Mouse (Mus musculus): ENCODE measurements around the gene Mef2d. TPM values are rescaled to one million over a fixed set of nuclear protein-coding genes. Genes with fewer than 3 reads are reported as not detected.
A peak's percentile ranks its signal among the peaks of the same experiment; 100 is the strongest.

Mef2d gene
- polyA plus RNA-seq, 1 experiment from 2014 or later, result 19.7 TPM

DNA sequence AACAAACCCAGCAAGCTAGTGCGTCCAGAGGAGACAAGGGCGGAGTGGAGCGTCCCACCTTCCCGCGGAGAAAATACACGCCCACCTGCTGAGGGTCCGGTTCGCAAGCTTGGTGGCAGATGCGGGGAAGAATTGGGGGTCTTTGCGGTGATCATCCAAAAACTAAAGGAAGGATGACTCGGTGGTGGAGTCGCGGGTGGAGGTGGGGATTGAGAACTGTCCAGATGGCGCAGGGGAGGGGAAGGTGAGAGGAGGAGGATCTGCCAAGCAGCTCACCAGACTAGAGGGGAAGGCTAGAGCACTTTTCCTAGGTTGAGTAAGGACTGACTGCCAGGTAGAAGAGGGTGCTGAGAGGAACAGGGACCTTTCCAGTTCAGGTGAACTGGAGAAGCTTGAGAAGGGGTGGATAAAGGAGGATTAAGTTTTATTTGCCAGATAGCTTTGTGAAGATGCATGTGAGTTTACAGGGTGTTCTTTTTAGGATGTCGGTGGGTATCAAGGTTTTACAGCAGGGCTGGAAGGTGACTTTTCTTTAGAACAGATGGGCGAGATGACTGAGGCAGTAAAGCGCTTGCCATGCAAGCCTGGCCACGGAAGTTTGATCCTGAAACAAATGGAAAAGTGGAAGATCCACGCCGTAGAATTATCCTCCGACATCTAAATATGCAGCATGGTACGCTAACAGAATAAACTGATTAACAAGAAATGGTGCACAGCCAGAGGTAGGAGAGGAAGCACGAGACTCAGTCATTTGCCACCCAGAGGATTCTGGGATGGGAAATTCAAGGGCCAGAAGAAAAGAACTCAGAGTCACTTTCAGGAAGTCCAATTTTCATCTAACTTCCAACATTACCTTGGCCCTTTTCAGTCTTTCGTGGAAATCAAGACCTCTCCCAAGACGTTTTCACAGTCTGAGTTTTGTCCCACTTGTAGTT lies 2.7 kb upstream of the Mef2d start:
- H3K36me3 ChIP-seq, result no peaks in the 10 kb centered on the region
- peak overlapping the region; percentile 59 for H3K4me3 ChIP-seq
- H3K9me3 ChIP-seq, result no peaks in the 10 kb centered on the region
- H3K4me2 ChIP-seq (replicated peaks), result peak overlapping the region; percentile 98
- H3K27me3 ChIP-seq, result no peaks in the 10 kb centered on the region
- peak overlapping the region; percentile 99 for H3K27ac ChIP-seq
- WGBS, result 16% methylated on average over 25 of the region's 25 CpGs
- peaks cover 52% of the 10 kb centered on the region for H3K4me1 ChIP-seq
- no peak for ATAC-seq (ENCODE audit: low FRiP score, low read depth)
- peak overlapping the region; percentile 75 for H3K9ac ChIP-seq

DNA sequence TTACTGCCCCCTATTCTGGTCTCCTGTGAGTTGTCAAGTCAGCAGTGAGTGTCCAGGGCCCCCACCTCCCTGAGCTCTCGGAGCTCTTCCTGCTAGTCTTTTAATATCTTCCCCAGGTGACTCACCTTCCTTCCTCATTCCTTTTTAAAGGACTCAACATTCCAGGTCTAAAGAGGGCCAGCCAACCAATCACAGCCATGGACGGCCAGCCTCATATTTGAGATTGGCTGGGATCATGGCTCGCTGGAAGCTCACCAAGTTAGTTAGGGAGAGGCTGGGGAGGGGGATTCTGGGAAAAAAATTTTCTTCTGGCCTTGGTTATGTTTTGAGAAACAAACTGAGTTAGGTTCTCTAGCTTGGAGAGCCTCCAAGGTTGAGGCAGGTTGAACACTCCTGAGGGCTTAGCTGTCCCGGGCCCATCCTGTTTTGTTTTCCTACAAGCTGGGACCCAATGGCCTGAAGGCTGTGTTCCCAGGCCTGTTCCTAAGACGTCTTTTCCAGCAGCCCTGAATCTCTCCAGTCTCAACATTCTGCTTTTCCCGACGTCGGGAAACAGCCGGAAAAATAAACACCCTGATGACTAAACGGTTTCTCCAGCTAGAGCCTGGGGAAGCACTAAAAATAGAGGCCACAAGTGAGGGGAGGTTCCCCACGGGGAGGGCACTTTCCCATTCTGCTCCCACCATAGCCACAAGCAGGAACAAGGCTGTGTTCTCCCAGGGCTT lies 1.8 kb upstream of the Mef2d start:
- H3K4me3 ChIP-seq, result 0 out of 2 replicates have a peak overlapping the region, but pooled peaks have one; percentile 8
- ATAC-seq (ENCODE audit: low FRiP score, low read depth), result no peak
- no peaks in the 10 kb centered on the region for H3K36me3 ChIP-seq
- no peak overlapping the region; the same call in 1 of the 2 replicates for H3K9ac ChIP-seq
- peak overlapping the region; percentile 98 for H3K4me2 ChIP-seq (replicated peaks)
- H3K4me1 ChIP-seq, result peaks cover 60% of the 10 kb centered on the region
- H3K27ac ChIP-seq, result peak overlapping the region; percentile 99
- no peaks in the 10 kb centered on the region for H3K27me3 ChIP-seq
- H3K9me3 ChIP-seq, result no peaks in the 10 kb centered on the region
- 12% methylated on average over 11 of the region's 11 CpGs for WGBS

DNA sequence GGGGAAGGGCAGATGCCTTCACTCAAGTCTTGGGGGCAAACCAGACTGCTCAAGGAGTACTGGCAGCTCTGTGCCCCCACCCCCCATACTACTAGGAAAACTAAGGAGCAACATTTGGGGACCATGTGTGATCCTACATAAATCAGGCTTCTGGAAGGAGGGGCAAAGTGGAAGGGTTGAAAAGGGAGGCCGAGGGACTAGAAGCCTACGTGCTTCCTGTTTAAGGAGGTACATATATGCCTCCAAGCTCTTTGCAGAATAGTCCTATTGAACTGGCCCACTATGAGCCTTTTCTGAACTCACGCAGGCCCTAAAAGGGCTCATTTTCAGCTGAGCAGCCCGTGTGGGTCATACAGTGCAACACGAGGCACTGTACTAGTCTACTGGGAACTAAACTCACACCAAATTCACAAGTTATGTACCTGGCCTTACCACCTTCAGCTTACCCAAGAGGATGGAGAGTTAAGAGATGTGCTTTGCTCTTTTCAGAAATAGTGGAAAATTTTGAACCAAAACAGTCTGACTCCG lies 1.2 kb upstream of the Mef2d start:
- Histone ChIP-seq H3K27me3 (no peaks in the 10 kb centered on the region), H3K36me3 (no peaks in the 10 kb centered on the region), H3K9me3 (no peaks in the 10 kb centered on the region), H3K27ac (peak overlapping the region; percentile 99), H3K4me2 (replicated peaks) (peak overlapping the region; percentile 98), H3K9ac (peak overlapping the region; percentile 50; the same call in 1 of the 2 replicates), H3K4me3 (peak overlapping the region; percentile 96), H3K4me1 (peaks cover 67% of the 10 kb centered on the region)
- 24% methylated on average over 6 of the region's 6 CpGs for WGBS
- no peak for ATAC-seq (ENCODE audit: low FRiP score, low read depth)

DNA sequence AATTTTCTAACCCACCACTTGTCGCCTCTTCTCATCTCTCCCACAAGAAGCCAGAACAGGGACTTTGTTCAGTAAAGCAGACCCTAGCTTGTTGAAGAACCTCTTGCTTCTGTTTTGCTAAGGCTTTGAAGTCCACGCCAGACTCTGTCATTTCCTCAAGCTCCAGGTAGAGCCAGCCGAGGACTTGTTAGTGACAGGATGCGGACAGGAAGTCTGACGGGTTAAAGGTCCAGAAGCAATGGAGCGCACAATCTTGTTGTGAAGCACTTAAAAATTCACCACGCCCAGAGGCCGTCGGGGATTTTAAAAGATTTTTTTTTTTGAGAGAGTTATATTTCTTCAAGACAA lies 759 bp upstream of the Mef2d start:
- 0 out of 2 replicates have a peak overlapping the region, but pooled peaks have one; percentile 50 for H3K9ac ChIP-seq
- H3K27ac ChIP-seq, result peak overlapping the region; percentile 99
- H3K4me3 ChIP-seq, result peak overlapping the region; percentile 96
- peaks cover 71% of the 10 kb centered on the region for H3K4me1 ChIP-seq
- H3K4me2 ChIP-seq (replicated peaks), result peak overlapping the region; percentile 98
- ATAC-seq (ENCODE audit: low FRiP score, low read depth), result no peak
- H3K27me3 ChIP-seq, result no peaks in the 10 kb centered on the region
- 5% methylated on average over 9 of the region's 9 CpGs for WGBS
- H3K36me3 ChIP-seq, result no peaks in the 10 kb centered on the region
- H3K9me3 ChIP-seq, result no peaks in the 10 kb centered on the region

DNA sequence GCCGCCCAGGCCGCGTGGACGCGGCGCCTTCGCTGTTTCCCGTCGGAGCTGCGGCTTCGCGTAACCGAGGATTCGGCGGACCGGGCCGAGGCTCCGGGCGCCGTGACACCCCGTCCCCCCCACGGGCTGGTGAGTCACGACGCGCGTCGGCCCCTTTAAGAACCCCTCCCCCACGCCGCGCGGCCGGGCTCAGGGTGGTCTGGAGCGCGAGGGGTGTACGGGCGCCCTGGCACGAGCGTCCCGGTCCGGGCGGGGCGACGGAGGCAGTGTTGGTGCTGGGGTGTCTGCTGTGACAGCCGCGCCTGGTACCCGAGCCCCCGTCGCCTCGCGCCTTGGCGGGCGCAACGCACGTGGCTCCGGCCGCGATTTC lies 359 bp downstream of the Mef2d start:
- WGBS, result under 1% methylated on average over 57 of the region's 57 CpGs
- peaks cover 76% of the 10 kb centered on the region for H3K4me1 ChIP-seq
- ATAC-seq (ENCODE audit: low FRiP score, low read depth), result peak; percentile 21
- H3K4me2 ChIP-seq (replicated peaks), result peak overlapping the region; percentile 98
- no peaks in the 10 kb centered on the region for H3K9me3 ChIP-seq
- no peaks in the 10 kb centered on the region for H3K36me3 ChIP-seq
- peak overlapping the region; percentile 99 for H3K27ac ChIP-seq
- H3K9ac ChIP-seq, result peak overlapping the region; percentile 92
- peak overlapping the region; percentile 96 for H3K4me3 ChIP-seq
- H3K27me3 ChIP-seq, result no peaks in the 10 kb centered on the region

DNA sequence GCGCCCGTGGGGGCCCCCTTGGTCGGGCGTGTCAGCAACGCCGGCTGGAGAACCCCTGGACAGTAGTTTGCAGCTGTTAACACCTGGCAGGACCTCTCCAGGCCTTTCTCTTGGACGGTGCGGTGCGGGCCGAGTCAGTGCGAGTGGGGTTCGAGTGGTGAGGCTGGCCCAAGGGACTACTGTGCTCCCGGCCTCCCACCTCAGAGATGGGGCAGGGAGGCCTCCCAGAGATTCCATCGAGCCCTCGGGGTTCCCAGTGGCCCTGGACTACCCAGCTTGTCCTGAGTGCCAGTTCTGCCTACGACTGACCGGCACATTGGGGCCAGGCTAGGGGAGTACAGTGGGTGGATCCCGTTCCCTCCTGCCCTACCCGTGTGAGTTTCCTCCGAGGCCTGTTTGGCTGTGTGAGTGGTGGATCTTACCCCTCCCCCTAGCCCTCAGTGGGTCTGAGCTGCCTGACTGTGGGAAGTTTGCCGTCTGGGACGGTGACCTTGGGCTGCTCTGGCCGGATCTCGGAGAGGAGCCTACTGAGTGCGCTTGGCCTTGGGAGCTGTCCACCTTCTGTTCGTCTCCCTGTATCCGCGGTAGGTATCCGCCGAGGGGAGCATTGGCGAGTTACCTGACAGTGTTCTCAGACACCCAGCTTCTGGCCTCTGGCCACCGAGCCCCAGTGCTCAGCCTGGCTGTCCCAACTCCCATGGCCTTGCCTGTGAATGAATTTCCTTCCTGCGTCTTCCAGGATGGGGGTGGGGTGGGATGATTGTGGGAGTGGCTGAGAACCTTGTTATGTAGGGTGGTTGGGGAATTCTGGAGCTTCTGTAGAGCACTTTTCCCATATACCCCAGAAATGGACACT lies 972 bp downstream of the Mef2d start:
- ATAC-seq (ENCODE audit: low FRiP score, low read depth), result no peak
- Histone ChIP-seq H3K27ac (peak overlapping the region; percentile 99), H3K4me2 (replicated peaks) (peak overlapping the region; percentile 98), H3K4me3 (peak overlapping the region; percentile 96), H3K4me1 (peaks cover 80% of the 10 kb centered on the region), H3K36me3 (no peaks in the 10 kb centered on the region), H3K27me3 (no peaks in the 10 kb centered on the region), H3K9ac (peak overlapping the region; percentile 92), H3K9me3 (no peaks in the 10 kb centered on the region)
- 0% methylated on average over 33 of the region's 33 CpGs for WGBS

DNA sequence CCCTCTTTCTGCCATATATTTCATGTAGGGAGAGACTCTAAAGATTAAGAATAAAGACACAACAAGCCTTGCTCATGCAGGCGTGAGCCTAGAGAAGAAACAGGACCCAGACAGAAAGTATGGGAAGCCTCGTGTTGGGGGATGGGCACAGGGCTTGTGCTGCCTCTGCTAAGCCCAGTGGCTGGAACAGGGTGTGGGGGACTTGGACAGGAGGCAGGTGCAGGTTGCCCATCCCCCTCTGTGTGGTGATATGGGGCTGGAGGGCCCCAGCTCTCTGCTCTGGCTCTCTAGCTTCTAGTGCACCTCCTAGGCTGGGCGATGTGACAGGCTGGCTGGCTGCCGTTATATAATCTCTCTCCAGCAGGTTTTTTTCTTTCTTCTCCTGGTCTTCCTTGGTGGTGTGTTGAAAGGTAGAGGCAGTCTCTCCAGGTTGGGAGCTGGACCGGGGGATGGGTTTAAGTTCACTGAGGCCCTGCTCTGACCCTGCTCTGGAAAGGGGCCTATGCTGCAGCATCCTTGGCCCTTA lies 1.9 kb downstream of the Mef2d start:
- peak overlapping the region; percentile 92 for H3K9ac ChIP-seq
- peak overlapping the region; percentile 96 for H3K4me3 ChIP-seq
- no peaks in the 10 kb centered on the region for H3K9me3 ChIP-seq
- H3K4me2 ChIP-seq (replicated peaks), result peak overlapping the region; percentile 98
- no peaks in the 10 kb centered on the region for H3K27me3 ChIP-seq
- peaks cover 86% of the 10 kb centered on the region for H3K4me1 ChIP-seq
- H3K27ac ChIP-seq, result peak overlapping the region; percentile 99
- no peaks in the 10 kb centered on the region for H3K36me3 ChIP-seq
- ATAC-seq (ENCODE audit: low FRiP score, low read depth), result no peak
- WGBS, result 23% methylated on average over 5 of the region's 5 CpGs

DNA sequence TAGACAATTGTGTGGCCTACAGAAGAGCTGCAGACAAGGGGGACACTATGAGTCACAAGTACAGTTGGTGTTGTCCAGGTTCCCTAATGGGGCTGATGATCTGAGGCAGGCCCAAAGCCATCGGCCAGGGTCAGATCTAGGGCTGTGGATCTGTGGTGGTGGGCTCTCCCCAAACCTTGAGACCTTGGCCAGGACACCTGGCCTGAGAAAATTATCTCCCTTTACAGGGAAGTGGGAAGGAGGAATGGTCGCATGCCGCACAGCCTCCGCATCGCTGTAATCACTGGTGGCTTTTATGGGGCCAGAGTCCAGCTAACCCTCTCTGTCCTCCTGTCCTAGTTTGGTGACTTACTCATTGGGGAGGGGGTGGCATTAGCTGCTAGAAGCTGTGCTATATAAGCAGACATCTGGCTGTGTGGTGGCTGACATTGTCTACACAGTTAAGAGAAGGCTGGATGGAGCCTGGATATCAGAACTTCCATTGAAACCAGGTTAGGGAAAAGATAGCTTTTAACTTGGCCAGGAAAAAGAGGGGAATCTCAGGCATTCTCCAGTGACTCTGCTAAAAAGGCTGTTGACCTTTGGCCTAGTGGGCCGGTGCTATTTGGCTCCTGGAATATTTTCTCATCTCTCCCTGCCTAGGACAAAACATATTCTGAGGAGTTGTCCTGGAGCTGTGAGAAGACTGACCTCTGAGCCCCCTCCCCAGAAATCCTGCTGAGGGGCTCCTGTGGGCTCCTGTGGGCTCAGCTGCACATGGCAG lies 2.7 kb downstream of the Mef2d start:
- 52% methylated on average over 6 of the region's 6 CpGs for WGBS

DNA sequence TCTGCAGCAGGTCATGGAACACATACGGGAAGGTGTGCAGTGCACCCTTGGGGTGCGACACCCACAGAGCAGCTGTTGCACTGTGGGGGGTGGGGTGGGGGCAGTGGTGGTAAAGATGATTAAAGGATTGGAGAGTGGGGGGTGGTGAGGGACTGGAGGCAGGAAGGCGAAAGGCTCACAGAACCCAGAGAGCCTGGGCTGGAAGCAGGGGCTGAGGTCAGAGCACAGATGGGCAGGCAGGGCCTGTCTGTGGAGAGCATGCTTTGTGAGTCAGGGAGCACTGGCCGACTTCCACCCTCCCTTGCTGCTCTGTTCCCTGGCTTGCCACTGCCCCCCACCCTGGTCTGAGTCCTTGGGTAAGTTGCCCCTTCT lies 3.2 kb downstream of the Mef2d start:
- 39% methylated on average over 4 of the region's 4 CpGs for WGBS
- Histone ChIP-seq H3K36me3 (no peaks in the 10 kb centered on the region), H3K4me1 (peaks cover 86% of the 10 kb centered on the region), H3K4me2 (replicated peaks) (peak overlapping the region; percentile 98), H3K4me3 (peak overlapping the region; percentile 96), H3K9me3 (no peaks in the 10 kb centered on the region), H3K27ac (no peak overlapping the region), H3K27me3 (no peaks in the 10 kb centered on the region), H3K9ac (peak overlapping the region; percentile 92)
- no peak for ATAC-seq (ENCODE audit: low FRiP score, low read depth)

More for the DNA sequence above, 2.7 kb downstream of the Mef2d start:
- Histone ChIP-seq H3K9me3 (no peaks in the 10 kb centered on the region), H3K36me3 (no peaks in the 10 kb centered on the region), H3K4me3 (peak overlapping the region; percentile 96), H3K4me2 (replicated peaks) (peak overlapping the region; percentile 98), H3K9ac (peak overlapping the region; percentile 92), H3K27ac (0 out of 2 replicates have a peak overlapping the region, but pooled peaks have one; percentile 39), H3K27me3 (no peaks in the 10 kb centered on the region), H3K4me1 (peaks cover 86% of the 10 kb centered on the region)
- ATAC-seq (ENCODE audit: low FRiP score, low read depth), result no peak

DNA sequence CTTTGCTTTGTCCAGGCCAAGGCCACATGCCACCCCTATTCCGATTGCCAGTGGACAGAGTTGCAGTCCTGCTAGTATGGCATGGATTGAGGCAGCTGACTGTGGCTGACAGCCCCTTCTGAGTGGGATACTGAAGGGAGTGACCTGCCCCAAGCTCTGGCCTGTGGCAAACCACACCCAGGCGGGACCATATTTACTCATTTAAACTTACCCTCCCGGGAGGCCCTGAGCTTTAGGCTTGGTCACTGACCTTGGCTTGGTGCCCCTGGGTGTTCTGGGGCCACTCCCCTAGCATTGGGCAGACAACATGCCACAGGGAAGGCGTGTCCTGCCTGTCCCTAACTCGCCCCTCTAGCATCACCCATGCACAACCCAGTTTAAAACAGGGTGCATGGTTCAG lies 3.8 kb downstream of the Mef2d start:
- ATAC-seq (ENCODE audit: low FRiP score, low read depth), result no peak
- Histone ChIP-seq H3K4me3 (peak overlapping the region; percentile 96), H3K9ac (peak overlapping the region; percentile 92), H3K9me3 (no peaks in the 10 kb centered on the region), H3K4me1 (peaks cover 86% of the 10 kb centered on the region), H3K4me2 (replicated peaks) (peak overlapping the region; percentile 98), H3K27me3 (no peaks in the 10 kb centered on the region), H3K36me3 (0 out of 2 replicates have a peak, but pooled peaks cover under 1% of the 10 kb centered on the region), H3K27ac (no peak overlapping the region)
- 60% methylated on average over 5 of the region's 5 CpGs for WGBS

All from limb, embryonic 13.5 days (tissue).